Mouse (Mus musculus): ENCODE measurements around the gene Lce3c.

Gene Lce3c

GRCm38 (mm10) chr3:92944186-92944585 is at the start of gene Lce3c:
Gene Lce3c, plus strand, starts transcription at chr3:92944486.
- ChIA-PET POLR2A (interaction anchor here in 1 of 4 experiments (0.6 kb wide), 1 partner anchor 19 kb away, joined by 3 read pairs; no protein-coding TSS in a partner anchor), CTCF (interaction anchor here in 1 of 4 experiments (1.2 to 1.3 kb wide), 2 partner anchors 40 to 87 kb away, joined by 3 to 4 read pairs; no protein-coding TSS in a partner anchor)

GRCm38 (mm10) chr3:92894489-92894888 is 49.8 kb upstream of the Lce3c start:
- ChIA-PET CTCF (interaction anchor here in 1 of 4 experiments (0.8 kb wide), 1 partner anchor 9 kb away, joined by 3 read pairs; no protein-coding TSS in a partner anchor), POLR2A (interaction anchor here in 1 of 4 experiments (0.6 kb wide), 1 partner anchor 101 kb away, joined by 3 read pairs; no protein-coding TSS in a partner anchor)

GRCm38 (mm10) chr3:92902992-92903391 is 41.3 kb upstream of the Lce3c start:
- CTCF ChIA-PET = interaction anchor here (0.6 to 1.4 kb wide), 11 partner anchors 9 to 753 kb away, joined by 3 to 14 read pairs (median 4); partner anchors contain the start of gene Kprp (in 1 of the 4)
- POLR2A ChIA-PET = no interaction called here

- POLR2A ChIA-PET = interaction anchor here in 1 of 4 experiments (0.6 kb wide), 1 partner anchor 322 kb away, joined by 4 read pairs; no protein-coding TSS in a partner anchor
- CTCF ChIA-PET = interaction anchor here (0.5 to 2.0 kb wide), 29 partner anchors 10 to 756 kb away, joined by 3 to 14 read pairs (median 4); partner anchors contain the start of genes Kprp (in 1 of the 4), Lce3a (in 1 of the 4) and Lce3c (in 1 of the 4)
These were observed 40.6 kb upstream of the Lce3c start for GRCm38 (mm10) chr3:92903640-92904039.

GRCm38 (mm10) chr3:92905182-92905581 is 39.1 kb upstream of the Lce3c start:
- CTCF ChIA-PET = interaction anchor here in 2 of 4 experiments (0.8 to 2.0 kb wide), 2 partner anchors 126 to 752 kb away, joined by 3 to 10 read pairs; no protein-coding TSS in a partner anchor
- POLR2A ChIA-PET = interaction anchor here in 1 of 4 experiments (0.8 kb wide), 1 partner anchor 820 kb away, joined by 3 read pairs; no protein-coding TSS in a partner anchor

GRCm38 (mm10) chr3:92907571-92907970 is 36.7 kb upstream of the Lce3c start:
- POLR2A ChIA-PET = interaction anchor here in 2 of 4 experiments (0.7 kb wide), 2 partner anchors 38 to 83 kb away, joined by 4 to 6 read pairs; no protein-coding TSS in a partner anchor
- CTCF ChIA-PET = interaction anchor here (0.5 to 2.7 kb wide), 32 partner anchors 12 to 799 kb away, joined by 3 to 17 read pairs (median 4); no protein-coding TSS in a partner anchor

- POLR2A ChIA-PET = no interaction called here
- CTCF ChIA-PET = interaction anchor here in 2 of 4 experiments (0.9 to 1.3 kb wide), 2 partner anchors 107 to 111 kb away, joined by 3 to 5 read pairs; no protein-coding TSS in a partner anchor
These were observed 23.9 kb upstream of the Lce3c start for GRCm38 (mm10) chr3:92920364-92920763.

GRCm38 (mm10) chr3:92926130-92926529 is 18.2 kb upstream of the Lce3c start, which contains the start of gene Lce3a:
Gene Lce3a, minus strand, starts transcription at chr3:92926230.
- ChIA-PET POLR2A (no interaction called here), CTCF (interaction anchor here in 2 of 4 experiments (0.7 to 1.1 kb wide), 2 partner anchors 22 to 778 kb away, joined by 3 to 11 read pairs; no protein-coding TSS in a partner anchor)

- POLR2A ChIA-PET = no interaction called here
- CTCF ChIA-PET = no interaction called here
These were observed 11.6 kb upstream of the Lce3c start, which contains the start of gene Lce3b for GRCm38 (mm10) chr3:92932679-92933078. Gene Lce3b, plus strand, starts transcription at chr3:92932979.

GRCm38 (mm10) chr3:92957090-92957489 is 12.8 kb downstream of the Lce3c start, which contains the start of gene Lce3d:
Gene Lce3d, plus strand, starts transcription at chr3:92957390.
- POLR2A ChIA-PET = no interaction called here
- CTCF ChIA-PET = no interaction called here

- ChIA-PET CTCF (no interaction called here), POLR2A (no interaction called here)
These were observed 22.5 kb downstream of the Lce3c start, which contains the start of gene Lce3e for GRCm38 (mm10) chr3:92966761-92967160. Gene Lce3e, plus strand, starts transcription at chr3:92967061.

GRCm38 (mm10) chr3:92978484-92978883 is 34.2 kb downstream of the Lce3c start:
- ChIA-PET CTCF (no interaction called here), POLR2A (no interaction called here)

- POLR2A ChIA-PET = interaction anchor here in 1 of 4 experiments (0.7 kb wide), 1 partner anchor 148 kb away, joined by 3 read pairs; no protein-coding TSS in a partner anchor
- CTCF ChIA-PET = interaction anchor here in 1 of 4 experiments (0.5 kb wide), 1 partner anchor 363 kb away, joined by 6 read pairs; no protein-coding TSS in a partner anchor
These were observed 47.6 kb downstream of the Lce3c start, which contains the start of gene Lce3f for GRCm38 (mm10) chr3:92991926-92992325. Gene Lce3f, plus strand, starts transcription at chr3:92992226.

Measured in embryonic stem cell, embryonic (primary cell).